Mouse (Mus musculus) intestine, embryonic 16.5 days (tissue): ENCODE measurements around the gene Olfr1377. TPM values are rescaled to one million over a fixed set of nuclear protein-coding genes. Genes with fewer than 3 reads are reported as not detected.

Experiments used
- ATAC-seq: fragments of 200-750 bp; cut with Nextera tagmentation; 2 replicates; pipeline ENCODE4 v1.8.0; 2017; ENCODE audit warnings: moderate TSS enrichment, moderate library complexity
- H3K27ac ChIP-seq: fragments of 300-500 bp; sonication (generic); 2 replicates; pipeline ENCODE4 v1.5.1; 2014; ENCODE audit warnings: mild to moderate bottlenecking, low read length
- H3K27me3 ChIP-seq: fragments of 300-500 bp; sonication (generic); replicated peaks from 2 replicates; pipeline ENCODE4 v1.6.1; 2014; ENCODE audit warnings: low read length, control low read depth, mixed read lengths; ENCODE audit not compliant: control insufficient read depth, insufficient read depth
- H3K36me3 ChIP-seq: fragments of 300-500 bp; sonication (generic); 2 replicates; pipeline ENCODE4 v1.6.1; 2014; ENCODE audit warnings: low read length, control low read depth; ENCODE audit not compliant: control insufficient read depth, insufficient read depth
- H3K4me1 ChIP-seq: fragments of 300-500 bp; sonication (generic); 2 replicates; pipeline ENCODE4 v1.6.1; 2014; ENCODE audit warnings: low read length, control low read depth, mixed read lengths; ENCODE audit not compliant: control insufficient read depth, insufficient read depth
- H3K4me2 ChIP-seq: fragments of 300-500 bp; sonication (generic); 2 replicates; pipeline ENCODE4 v1.6.1; 2014; ENCODE audit warnings: low read depth, low read length, control low read depth
- H3K4me3 ChIP-seq: fragments of 300-500 bp; sonication (generic); 2 replicates; pipeline ENCODE4 v1.5.1; 2014; ENCODE audit warnings: mild to moderate bottlenecking, low read length
- H3K9ac ChIP-seq: fragments of 300-500 bp; sonication (generic); 2 replicates; pipeline ENCODE4 v1.6.1; 2014; ENCODE audit warnings: low read depth, low read length
- H3K9me3 ChIP-seq: fragments of 300-500 bp; sonication (generic); 2 replicates; pipeline ENCODE4 v1.6.1; 2016; ENCODE audit warnings: low read length, control low read depth; ENCODE audit not compliant: control insufficient read depth
- whole genome bisulfite sequencing: fragments of 180-500 bp; shearing (Covaris S2); extraction: QIAGEN DNeasy Blood & Tissue Kit; methylation state at CpG from one replicate; pipeline ENCODE4 v1.1.7; 2014; 5-methylcytosine and 5-hydroxymethylcytosine counted together
- polyA plus RNA-seq: library from polyadenylated mRNA; unstranded; fragments of >200 nt; fragmentation: Nextera tagmentation; extraction: Ambion mirVana; gene quantifications from 2 replicates; pipeline ENCODE4 v1.2.1, GENCODE M21; 2015

Gene Olfr1377
- polyA plus RNA-seq, 1 experiment from 2014 or later: not detected

- Histone ChIP-seq H3K4me2 (no peak overlapping the region), H3K4me3 (no peak overlapping the region), H3K36me3 (no peaks in the 10 kb centered on the region), H3K4me1 (no peaks in the 10 kb centered on the region), H3K9me3 (no peaks in the 10 kb centered on the region), H3K9ac (no peak overlapping the region), H3K27ac (no peak overlapping the region), H3K27me3 (no peaks in the 10 kb centered on the region)
- ATAC-seq: no peak
- WGBS: 75% methylated on average over 2 of the region's 2 CpGs
Measured at GRCm38 (mm10) chr11:51035951-51036350, 54.2 kb downstream of the Olfr1377 start.

Other genes with a start within 250 kb of the Olfr1377 start
- 11.1 and 11.6 TPM in 2 replicates for gene Zfp354c, start 154.2 kb upstream of the Olfr1377 start, polyA plus RNA-seq
- 0.43 and 0.45 TPM in 2 replicates for gene Zfp879, start 140.4 kb upstream of the Olfr1377 start, polyA plus RNA-seq
- gene Grm6, start 131.3 kb upstream of the Olfr1377 start, polyA plus RNA-seq: not detected in 2 replicates
- gene Zfp454, start 94.3 kb upstream of the Olfr1377 start, polyA plus RNA-seq: 3.0 and 4.9 TPM in 2 replicates
- 8.1 and 9.1 TPM in 2 replicates for gene Zfp2, start 65.8 kb upstream of the Olfr1377 start, polyA plus RNA-seq
- gene Zfp354b, start 50.3 kb upstream of the Olfr1377 start, polyA plus RNA-seq: 0.68 and 1.0 TPM in 2 replicates
- not detected in 2 replicates for gene 4933414I15Rik, start 38.2 kb upstream of the Olfr1377 start, polyA plus RNA-seq
- not detected in 2 replicates for gene Prop1, start 28.2 kb upstream of the Olfr1377 start, polyA plus RNA-seq
- gene Olfr1378, start 15.4 kb upstream of the Olfr1377 start, polyA plus RNA-seq: not detected in 2 replicates
- not detected in 2 replicates for gene Olfr51, start 21.6 kb downstream of the Olfr1377 start, polyA plus RNA-seq
- not detected in 2 replicates for gene Olfr54, start 32.3 kb downstream of the Olfr1377 start, polyA plus RNA-seq
- not detected in 2 replicates for gene Olfr1375, start 66.1 kb downstream of the Olfr1377 start, polyA plus RNA-seq
- gene Zfp354a, start 77.3 kb downstream of the Olfr1377 start, polyA plus RNA-seq: 5.4 and 6.2 TPM in 2 replicates
- gene Gm12569, start 238.5 kb downstream of the Olfr1377 start, polyA plus RNA-seq: not detected in 2 replicates